Mouse (Mus musculus) thymus, adult 2 months (tissue): Measurements from ENCODE around the gene Hip1. TPM values are rescaled to one million over a fixed set of nuclear protein-coding genes. Genes with fewer than 3 reads are reported as not detected.

Experiments used
- DNase-seq: peaks from one replicate; pipeline ENCODE4 v3.0.0; 2021
- H3K27ac ChIP-seq: fragments of 200-500 bp; 2 replicates; pipeline ENCODE4 v1.5.1; 2012; ENCODE audit warnings: low read length, control low read depth; ENCODE audit not compliant: control insufficient read depth, insufficient read depth
- H3K27me3 ChIP-seq: fragments of 200-500 bp; 2 replicates; pipeline ENCODE4 v1.6.1; 2012; ENCODE audit warnings: mild to moderate bottlenecking, low read length, moderate library complexity, mixed read lengths; ENCODE audit not compliant: control insufficient read depth, insufficient read depth
- H3K36me3 ChIP-seq: fragments of 200-500 bp; 2 replicates; pipeline ENCODE4 v1.6.1; 2012; ENCODE audit warnings: mild to moderate bottlenecking, low read length, moderate library complexity; ENCODE audit not compliant: control insufficient read depth, insufficient read depth
- H3K4me1 ChIP-seq: fragments of 200-500 bp; replicated peaks from 2 replicates; pipeline ENCODE4 v1.6.1; 2012; ENCODE audit warnings: low read length; ENCODE audit not compliant: control insufficient read depth, insufficient read depth
- H3K4me3 ChIP-seq: fragments of 200-500 bp; 2 replicates; pipeline ENCODE4 v1.5.1; 2012; ENCODE audit warnings: mild to moderate bottlenecking, low read length, control low read depth, moderate library complexity; ENCODE audit not compliant: control insufficient read depth, insufficient read depth
- CTCF ChIP-seq: fragments of 200-500 bp; IDR thresholded peaks from 2 replicates; pipeline ENCODE4 v1.5.1; 2012; ENCODE audit warnings: mild to moderate bottlenecking, control low read depth, low read length, moderate library complexity, borderline replicate concordance; ENCODE audit not compliant: control insufficient read depth, poor library complexity, insufficient read depth; ENCODE audit errors: extremely low read depth
- POLR2A ChIP-seq: fragments of 200-500 bp; IDR thresholded peaks from 2 replicates; pipeline ENCODE4 v1.6.1; 2012; ENCODE audit warnings: mild to moderate bottlenecking, low read length, control low read depth, moderate library complexity; ENCODE audit not compliant: control insufficient read depth, poor library complexity, insufficient read depth; ENCODE audit errors: extremely low read depth
- WGBS: fragments of 180-500 bp; shearing (Covaris S2); methylation state at CpG from one replicate; pipeline ENCODE4 v1.1.7; 2018; 5-methylcytosine and 5-hydroxymethylcytosine counted together
- polyA plus RNA-seq: library from polyadenylated mRNA; depleted of rRNA; stranded (reverse); fragments of >200 nt; gene quantifications from 2 replicates; pipeline ENCODE4 v1.2.3, GENCODE M21; 2012

The Hip1 gene
- polyA plus RNA-seq, 1 experiment = 11.8 TPM

GRCm38 (mm10) chr5:135496489-135496888 is 48.4 kb downstream of the Hip1 start:
- H3K4me3 ChIP-seq = no peak overlapping the region
- WGBS = 95% methylated on average over 2 of the region's 2 CpGs
- no peaks in the 10 kb centered on the region for H3K27me3 ChIP-seq
- no peak overlapping the region for H3K27ac ChIP-seq
- no peak for DNase-seq
- H3K36me3 ChIP-seq = no peaks in the 10 kb centered on the region
- TF ChIP-seq POLR2A (no peak), CTCF (no peak)
- H3K4me1 ChIP-seq = no peaks in the 10 kb centered on the region

DNA sequence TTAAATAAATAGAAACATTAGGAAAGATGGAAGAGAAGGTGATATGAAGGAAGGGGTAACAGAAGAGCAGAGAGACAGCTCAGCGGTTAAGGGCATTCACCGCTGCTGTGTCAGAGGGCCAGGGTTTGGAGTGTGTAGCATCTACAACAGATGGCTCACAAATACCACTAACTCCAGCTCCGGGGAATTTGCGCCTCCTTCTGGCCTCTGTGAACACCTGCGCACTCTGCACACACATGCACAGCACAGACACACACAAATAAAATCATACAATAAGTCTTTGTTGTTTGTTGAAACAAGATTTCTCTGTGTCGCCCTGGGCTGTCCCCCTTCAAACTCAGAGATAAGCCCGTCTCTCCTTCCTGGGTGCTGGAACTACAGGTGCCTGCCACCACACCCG is 49.4 kb downstream of the Hip1 start:
- no peaks in the 10 kb centered on the region for H3K4me1 ChIP-seq
- TF ChIP-seq POLR2A (no peak), CTCF (no peak)
- no peaks in the 10 kb centered on the region for H3K36me3 ChIP-seq
- no peak for DNase-seq
- WGBS = 94% methylated on average over 8 of the region's 8 CpGs
- no peak overlapping the region for H3K4me3 ChIP-seq
- no peaks in the 10 kb centered on the region for H3K27me3 ChIP-seq
- no peak overlapping the region for H3K27ac ChIP-seq

DNA sequence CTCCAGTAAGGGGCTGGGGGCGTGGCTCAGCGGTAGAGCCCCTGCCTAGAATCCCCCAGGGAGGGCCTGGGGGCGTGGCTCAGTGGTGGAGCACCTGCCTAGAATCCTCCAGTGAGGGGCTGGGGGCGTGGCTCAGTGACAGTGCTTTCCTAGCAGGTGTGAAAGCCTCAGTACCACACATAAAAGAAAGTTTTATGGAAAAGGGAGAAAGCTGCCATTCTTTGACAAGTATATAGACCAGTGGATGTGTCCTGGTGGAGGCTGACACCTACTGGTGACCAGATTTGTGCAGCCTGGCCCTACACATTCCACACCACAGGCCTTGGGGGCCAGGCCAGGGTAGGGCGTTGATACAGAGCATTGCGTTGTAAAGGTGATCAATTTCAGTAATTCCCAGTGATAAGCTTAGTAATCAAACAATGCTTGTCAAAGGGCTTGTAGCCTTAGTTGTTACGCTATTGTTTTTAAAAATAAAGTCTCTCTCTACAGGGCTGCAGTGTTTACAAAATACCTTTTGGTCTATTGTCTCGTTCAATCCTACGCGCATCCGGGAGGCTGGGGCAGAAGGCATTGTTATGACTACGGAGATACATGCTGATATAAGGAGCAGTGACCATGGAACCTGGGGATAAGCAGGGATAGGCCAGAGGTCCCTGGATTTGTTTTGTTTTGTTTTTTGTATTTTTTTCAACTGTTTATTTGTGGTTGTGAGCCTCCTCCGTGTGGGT is 50.6 kb downstream of the Hip1 start:
- 90% methylated on average over 13 of the region's 13 CpGs for WGBS
- no peak for DNase-seq
- no peaks in the 10 kb centered on the region for H3K36me3 ChIP-seq
- no peak for TF ChIP-seq CTCF
- no peak for TF ChIP-seq POLR2A
- 0 out of 2 replicates have a peak, but pooled peaks cover under 1% of the 10 kb centered on the region for H3K27me3 ChIP-seq
- H3K4me3 ChIP-seq = no peak overlapping the region
- H3K27ac ChIP-seq = no peak overlapping the region
- H3K4me1 ChIP-seq = 0 out of 2 replicates have a peak, but pooled peaks cover 1% of the 10 kb centered on the region

DNA sequence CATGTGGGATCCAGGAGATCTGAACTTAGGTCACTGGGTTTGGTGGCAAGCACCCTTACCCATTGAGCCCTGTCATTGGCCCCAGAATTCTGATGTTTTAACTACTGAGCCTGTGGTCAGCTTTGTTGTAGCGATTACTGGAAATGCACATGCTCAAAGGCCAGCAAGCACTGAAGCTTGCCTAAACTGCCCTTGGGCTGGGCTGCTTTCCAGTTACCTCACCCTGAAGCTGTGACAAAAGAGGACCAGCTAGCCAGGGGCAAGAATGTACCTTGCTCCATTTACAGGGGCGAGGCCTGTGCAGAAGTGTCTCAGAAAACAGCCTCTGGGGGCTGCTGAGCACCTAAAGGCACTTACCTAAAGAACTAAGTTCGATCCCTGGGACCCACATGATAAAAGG is 51.8 kb downstream of the Hip1 start:
- no peak for TF ChIP-seq CTCF
- TF ChIP-seq POLR2A = no peak
- 92% methylated on average over 3 of the region's 3 CpGs for WGBS

DNA sequence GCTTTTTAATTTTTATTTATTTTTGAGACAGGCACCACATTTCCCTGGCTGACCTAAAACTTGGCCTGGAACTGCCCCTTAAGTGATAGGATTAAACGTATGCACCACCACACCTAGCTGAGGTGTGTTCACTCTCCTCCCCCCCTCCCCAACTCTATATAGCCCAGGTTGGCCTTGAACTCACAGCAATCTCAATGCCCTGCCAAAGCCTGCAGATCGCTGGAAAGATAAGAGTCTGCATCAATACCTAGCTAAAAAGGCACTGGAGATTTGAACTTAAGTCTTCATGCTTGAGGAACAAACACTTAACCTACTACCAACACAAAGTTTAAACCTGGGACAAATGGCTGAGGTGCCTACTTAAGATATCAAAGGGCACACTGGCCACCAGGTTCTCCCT is 52.8 kb downstream of the Hip1 start:
- WGBS = 90% methylated on average over 2 of the region's 2 CpGs
- Histone ChIP-seq H3K36me3 (no peaks in the 10 kb centered on the region), H3K4me1 (0 out of 2 replicates have a peak, but pooled peaks cover 5% of the 10 kb centered on the region), H3K27ac (no peak overlapping the region), H3K27me3 (peaks cover 11% of the 10 kb centered on the region; the same call in 1 of the 2 replicates), H3K4me3 (no peak overlapping the region)
- DNase-seq = no peak
- TF ChIP-seq CTCF (no peak), POLR2A (no peak)

More for the DNA sequence above, 51.8 kb downstream of the Hip1 start:
- Histone ChIP-seq H3K27ac (no peak overlapping the region), H3K36me3 (no peaks in the 10 kb centered on the region), H3K4me3 (no peak overlapping the region), H3K4me1 (0 out of 2 replicates have a peak, but pooled peaks cover 5% of the 10 kb centered on the region), H3K27me3 (peaks cover 11% of the 10 kb centered on the region; the same call in 1 of the 2 replicates)
- DNase-seq = no peak

DNA sequence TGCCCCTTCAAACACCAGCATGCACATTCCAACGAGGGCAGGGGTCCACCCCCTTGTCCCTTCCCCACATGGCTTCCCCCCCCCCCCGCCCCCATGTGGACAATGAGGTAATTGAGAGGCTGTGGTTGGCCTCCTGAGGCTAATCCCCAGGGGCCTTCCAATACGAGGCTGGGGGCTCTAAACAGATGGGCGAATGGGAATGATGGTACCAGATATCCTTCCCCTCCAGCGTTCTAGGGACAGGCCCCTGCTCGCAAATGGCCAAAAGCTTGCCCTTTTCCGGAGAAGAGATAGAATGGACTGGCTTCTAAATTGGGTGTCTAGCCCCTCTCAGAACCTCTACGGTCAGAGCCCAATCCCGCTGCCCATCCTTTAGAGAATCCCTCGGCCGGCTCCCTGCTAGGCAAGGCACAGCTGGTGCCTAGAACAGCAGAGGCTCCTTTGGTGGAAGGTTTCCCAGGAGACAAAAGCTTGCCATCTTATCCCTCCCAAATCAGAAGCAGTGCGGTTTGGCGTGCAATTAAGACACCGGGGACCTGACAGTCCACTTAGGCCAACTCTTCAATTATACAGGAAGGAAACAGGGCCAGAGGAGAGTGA is 55.1 kb downstream of the Hip1 start:
- Histone ChIP-seq H3K36me3 (no peaks in the 10 kb centered on the region), H3K27me3 (peaks cover 11% of the 10 kb centered on the region; the same call in 1 of the 2 replicates), H3K27ac (no peak overlapping the region), H3K4me3 (no peak overlapping the region), H3K4me1 (0 out of 2 replicates have a peak, but pooled peaks cover 5% of the 10 kb centered on the region)
- WGBS = 47% methylated on average over 14 of the region's 14 CpGs
- no peak for TF ChIP-seq POLR2A
- TF ChIP-seq CTCF = no peak
- DNase-seq = no peak
